Mouse (Mus musculus) gastrocnemius, adult 8-10 months (tissue): ENCODE data around the gene Col8a2. TPM values are rescaled to one million over a fixed set of nuclear protein-coding genes. Genes with fewer than 3 reads are reported as not detected.

Experiments used
- DNase-seq, 2 experiments: peaks; one replicate each; pipeline ENCODE4 v3.0.0; 2022; ENCODE audit warnings: low spot score in 2 of 2
- total RNA-seq, 4 experiments: library from RNA; stranded (reverse); gene quantifications; 2 replicates each; pipeline ENCODE4 v1.2.4; 2022

The Col8a2 gene
- total RNA-seq, 4 experiments from 2014 or later: 0.46 to 1.6 (median 1.1) TPM

DNA sequence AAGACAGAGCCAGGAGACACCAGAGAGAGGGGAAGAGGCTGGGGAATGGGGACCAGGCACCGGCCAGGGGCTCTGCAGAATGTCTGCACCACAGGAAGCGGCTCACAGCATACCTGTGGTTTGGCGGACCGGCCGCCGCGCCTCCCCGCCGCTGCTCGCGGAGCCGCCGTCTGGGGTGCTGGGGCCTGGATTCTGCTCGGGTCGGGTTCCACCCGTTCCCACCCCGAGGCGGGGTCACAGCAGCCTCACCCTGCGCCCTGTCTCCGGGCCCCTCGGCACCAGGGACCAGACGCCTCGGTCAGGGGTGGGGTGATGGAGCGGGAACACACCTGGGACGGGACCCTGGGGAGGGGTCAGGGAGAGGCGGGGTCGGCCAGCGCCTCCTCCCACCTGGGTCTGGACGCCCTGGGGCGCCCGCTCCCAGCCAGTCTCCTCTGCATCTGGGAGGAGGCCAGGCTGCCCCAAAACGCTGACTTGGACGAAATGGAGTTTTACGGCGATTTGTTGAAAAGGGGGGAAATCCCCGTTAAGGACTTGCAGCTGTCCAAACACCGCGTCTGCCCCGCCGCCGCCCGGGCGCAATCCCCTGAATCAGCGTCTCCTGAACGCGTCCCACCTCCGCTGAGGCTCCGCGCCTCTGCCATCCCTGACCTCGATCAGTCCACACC, 14.5 kb downstream of the Col8a2 start:
- no peak for DNase-seq

DNA sequence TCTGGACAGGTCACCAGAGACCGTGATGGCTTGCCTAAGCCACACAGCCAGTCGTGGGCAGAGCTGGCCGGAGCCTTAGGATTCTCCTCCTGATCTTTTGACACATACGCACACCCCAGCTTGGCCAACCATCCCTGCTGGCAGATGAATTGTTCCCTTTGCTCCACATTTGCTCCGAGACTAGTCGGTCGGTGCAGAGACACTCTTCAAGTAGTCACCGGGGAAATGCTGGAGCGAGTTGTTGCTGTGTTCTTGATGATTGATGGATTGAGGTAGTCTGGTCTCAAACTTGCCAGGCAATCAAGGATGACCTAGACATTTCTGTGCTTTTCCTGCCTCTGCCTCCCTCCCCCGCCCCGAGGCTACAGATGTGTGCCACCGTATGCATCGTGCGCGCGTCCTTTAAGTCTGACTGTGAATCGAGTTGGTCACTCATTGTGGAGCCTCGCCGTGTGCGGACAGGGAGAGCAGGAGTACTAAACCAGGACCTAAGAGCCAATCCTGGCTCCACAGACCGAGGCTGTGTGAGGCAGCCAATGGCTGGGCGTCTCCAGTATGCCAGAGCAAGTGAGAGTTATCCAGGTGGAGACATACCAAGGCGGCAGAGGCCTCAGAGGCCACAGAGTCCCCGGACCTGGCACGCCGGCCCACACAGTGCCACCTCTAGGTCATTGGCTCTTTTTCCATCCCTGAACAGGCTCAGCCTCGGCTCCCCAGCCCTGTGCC, 15.2 kb downstream of the Col8a2 start:
- no peak for DNase-seq

GRCm38 (mm10) chr4:126303877-126304276, 17.3 kb downstream of the Col8a2 start:
- DNase-seq: no peak

GRCm38 (mm10) chr4:126305428-126305827, 18.8 kb downstream of the Col8a2 start:
- DNase-seq: no peak

DNA sequence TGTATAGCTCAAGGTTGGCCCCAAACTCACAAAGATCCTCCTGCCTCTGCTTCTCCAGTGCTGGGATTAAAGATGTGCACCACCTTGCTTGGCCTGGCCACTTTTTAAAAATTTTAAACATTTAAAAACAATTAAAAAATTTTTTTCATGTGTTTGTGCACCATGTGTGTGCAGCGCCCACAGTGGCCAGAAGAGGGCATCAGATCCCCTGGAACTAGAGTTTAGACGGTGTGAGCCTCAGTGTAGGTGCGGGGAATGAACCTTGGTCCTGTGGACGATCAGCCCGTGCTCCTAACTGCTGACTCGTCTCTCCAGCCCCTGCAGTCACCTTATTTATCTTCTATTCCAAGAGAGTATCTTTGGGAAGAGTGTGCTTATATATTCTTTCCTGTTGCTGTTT, 19.5 kb downstream of the Col8a2 start:
- no peak for DNase-seq

GRCm38 (mm10) chr4:126306827-126307226, 20.2 kb downstream of the Col8a2 start:
- no peak for DNase-seq

DNA sequence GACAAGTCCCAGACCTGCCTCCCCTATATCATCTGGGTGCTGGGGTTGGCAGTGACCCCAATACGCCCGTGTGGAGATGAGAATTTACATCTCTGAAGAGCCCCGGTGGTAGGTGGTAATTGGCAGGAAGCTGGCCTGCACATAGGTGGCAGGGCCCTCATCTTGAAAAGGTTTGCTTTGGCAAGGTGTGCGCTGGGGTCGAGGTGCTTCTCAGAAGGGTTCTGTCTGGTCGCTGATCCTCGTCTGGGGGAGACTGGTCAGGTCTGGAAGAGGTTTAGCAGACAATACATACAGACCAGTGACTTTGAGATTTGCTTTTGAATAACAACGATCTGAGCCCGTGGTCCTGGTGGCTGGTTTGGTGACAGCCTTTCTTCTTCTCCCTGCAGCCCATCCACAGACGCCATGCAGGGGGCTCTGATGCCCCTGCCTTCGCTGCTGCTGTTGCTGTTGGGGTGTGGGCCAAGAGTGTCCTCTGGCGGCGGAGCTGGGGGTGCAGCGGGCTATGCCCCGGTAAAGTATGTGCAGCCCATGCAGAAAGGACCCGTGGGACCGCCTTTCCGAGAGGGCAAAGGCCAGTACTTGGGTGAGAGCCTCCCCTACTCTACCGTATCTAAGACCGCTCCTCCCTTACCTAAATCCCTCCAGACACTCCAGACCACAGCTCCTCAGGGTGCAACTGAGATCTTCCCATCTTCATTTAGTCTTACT, 22.8 kb downstream of the Col8a2 start:
- no peak for DNase-seq

GRCm38 (mm10) chr4:126309922-126310309, 23.3 kb downstream of the Col8a2 start:
- peak; percentile 88 to 91 for DNase-seq

DNA sequence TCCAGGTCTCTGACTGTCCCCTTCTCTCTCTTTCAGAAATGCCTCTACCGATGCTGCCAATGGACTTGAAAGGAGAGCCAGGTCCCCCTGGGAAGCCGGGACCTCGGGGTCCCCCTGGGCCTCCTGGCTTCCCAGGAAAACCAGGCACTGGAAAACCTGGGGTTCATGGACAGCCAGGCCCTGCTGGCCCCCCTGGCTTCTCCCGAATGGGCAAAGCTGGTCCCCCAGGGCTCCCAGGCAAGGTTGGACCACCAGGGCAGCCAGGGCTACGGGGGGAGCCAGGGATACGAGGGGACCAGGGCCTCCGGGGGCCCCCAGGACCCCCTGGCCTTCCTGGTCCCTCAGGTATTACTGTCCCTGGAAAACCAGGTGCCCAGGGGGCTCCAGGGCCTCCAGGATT, 23.8 kb downstream of the Col8a2 start:
- no peak for DNase-seq

- DNase-seq: no peak
Measured at GRCm38 (mm10) chr4:126311566-126312200, 25.1 kb downstream of the Col8a2 start.

- DNase-seq: no peak
Measured at GRCm38 (mm10) chr4:126313202-126313601, 26.6 kb downstream of the Col8a2 start.

DNA sequence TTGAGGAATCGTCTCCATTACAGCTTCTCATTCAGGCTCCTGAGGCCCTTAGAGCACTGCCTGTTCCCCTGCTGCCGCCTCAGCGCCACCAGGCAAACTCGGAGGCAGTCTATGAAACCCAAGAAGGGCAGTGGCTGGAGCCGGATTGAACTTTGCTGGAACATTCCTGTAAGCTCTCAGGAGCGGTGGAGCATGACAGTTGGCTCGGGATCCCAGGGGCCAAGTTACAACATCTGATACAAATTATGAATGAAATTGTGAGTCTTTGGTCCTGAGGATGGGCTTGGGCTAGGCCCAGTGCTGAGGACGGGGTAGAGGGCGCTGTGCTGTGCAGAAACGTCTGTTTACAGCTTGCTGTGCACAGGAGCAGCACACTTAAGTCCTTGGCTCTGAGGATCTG, 27.8 kb downstream of the Col8a2 start:
- DNase-seq: peak; percentile 66 to 69

GRCm38 (mm10) chr4:126315931-126316330, 29.3 kb downstream of the Col8a2 start:
- no peak for DNase-seq

DNA sequence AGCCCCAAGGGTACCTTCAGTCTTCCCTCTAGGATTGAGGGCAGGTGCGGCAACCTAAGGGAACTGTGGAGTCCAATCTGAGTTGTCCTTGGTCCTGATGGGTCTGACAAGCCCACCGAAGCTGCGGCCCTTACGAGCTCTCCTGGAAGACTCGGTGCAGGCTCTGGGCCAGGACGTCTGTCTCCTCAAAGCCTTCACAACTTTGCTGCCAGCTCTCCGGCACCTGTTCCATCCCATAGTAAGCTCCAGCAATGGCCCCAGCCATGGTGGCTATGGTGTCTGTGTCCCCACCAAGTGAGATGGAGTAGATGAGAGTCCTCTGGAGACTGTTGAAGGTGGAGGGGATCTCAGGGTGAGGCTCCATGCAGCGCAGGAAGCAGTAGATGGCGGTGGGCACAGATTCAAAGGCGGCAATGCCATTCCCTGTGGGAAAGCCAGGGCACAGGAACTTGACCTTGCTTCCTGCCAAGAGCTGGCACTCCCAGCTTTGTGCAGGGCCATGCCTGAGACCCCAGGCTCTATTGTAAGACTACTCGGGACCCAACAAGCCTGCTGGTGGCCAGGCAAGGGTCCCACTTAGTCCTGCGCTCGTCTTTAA, 29.9 kb downstream of the Col8a2 start:
- DNase-seq: no peak

DNA sequence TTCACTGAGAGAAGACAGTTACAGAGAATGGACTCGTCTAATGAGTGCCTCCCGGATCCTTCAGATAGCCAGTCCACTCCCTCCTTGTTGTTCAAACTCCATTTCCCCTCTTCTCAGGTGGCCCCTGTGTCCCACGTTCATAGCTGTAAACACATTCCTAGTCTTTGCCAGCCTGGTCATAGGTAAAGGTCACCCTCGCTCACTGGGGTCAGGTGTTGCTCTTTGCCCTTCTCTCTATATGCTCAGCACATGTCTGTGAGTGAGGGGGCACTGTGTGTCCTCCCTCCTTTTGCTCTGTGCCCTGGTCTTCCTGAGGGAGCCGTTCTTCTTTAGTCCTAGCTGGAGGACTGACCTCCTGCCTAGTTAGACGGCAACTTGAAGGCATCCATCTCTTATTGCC, 33.2 kb downstream of the Col8a2 start:
- no peak for DNase-seq

- peak; percentile 96 to 97 for DNase-seq
Measured at GRCm38 (mm10) chr4:126321111-126321853, 34.7 kb downstream of the Col8a2 start, which contains the start of gene Adprhl2. Gene Adprhl2 (minus strand): TSS chr4:126321703.

GRCm38 (mm10) chr4:126321854-126322511, 35.4 kb downstream of the Col8a2 start:
- no peak for DNase-seq

DNA sequence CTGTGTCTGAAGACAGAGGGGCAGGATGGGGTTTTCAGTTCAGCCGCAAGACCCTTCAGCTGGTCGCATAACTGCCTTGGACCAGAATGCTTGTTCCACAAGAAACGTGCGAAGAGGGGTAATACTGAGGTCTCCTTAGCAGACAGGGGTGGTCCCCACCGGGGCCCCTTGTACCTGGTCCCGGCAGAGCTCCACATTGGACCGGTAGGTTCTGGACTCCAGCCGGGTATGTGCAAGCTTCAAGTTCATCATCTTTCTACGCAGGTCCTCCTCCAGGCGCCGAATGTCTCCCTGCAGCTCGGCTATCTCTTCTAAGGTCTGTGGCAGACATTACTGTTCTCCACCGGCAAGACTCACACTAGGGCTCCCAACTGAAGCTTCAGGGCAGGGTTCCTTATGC, 36.1 kb downstream of the Col8a2 start:
- DNase-seq: no peak

DNA sequence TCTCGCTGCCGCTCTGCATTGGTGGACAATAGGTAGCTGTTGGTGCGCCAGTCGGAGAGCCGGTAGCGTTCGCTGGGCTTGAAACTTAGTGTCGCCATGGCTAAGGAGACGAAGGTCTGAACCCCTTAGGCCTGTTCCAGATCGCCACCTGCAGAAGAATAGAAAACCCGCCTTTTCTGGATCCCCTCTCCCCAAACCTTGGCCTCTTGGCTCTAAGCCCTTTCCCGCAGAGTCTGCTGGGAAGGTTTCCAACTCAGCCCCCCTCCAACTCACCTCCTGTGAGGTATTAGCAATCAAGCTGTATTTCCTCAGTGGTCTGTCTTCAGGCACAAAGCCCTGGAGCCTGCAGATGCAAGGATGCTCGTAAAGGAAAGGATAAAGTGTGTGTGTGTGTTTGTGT, 38.3 kb downstream of the Col8a2 start:
- DNase-seq: no peak

- no peak for DNase-seq
Measured at GRCm38 (mm10) chr4:126325281-126325861, 38.8 kb downstream of the Col8a2 start, which contains the start of gene Tekt2. Gene Tekt2 (minus strand): TSS chr4:126325688.
